Mouse (Mus musculus): ENCODE measurements around the gene Bcap31. TPM values are rescaled to one million over a fixed set of nuclear protein-coding genes. Genes with fewer than 3 reads are reported as not detected.

The Bcap31 gene
- total RNA-seq, 2 experiments from 2014 or later: 233 to 236 TPM

DNA sequence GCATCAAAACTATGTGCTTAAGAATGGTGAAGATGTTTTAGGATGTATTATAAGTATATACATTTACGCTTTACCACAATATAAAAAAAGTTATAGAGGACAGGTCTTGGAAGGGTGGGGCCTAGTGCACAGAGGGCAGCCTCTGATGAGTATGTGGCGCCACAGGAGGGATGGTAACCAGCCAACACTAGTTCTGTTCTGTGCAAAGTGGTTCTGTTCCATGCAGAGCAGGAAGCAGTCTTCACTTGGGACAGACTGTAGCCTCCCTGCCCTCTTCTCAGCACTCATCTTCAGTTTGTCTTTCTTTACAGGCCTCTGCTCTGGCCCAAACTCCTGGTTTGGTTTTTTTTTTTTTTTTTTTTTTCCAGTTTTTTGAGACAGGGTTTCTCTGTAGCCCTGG, 31.8 kb downstream of the Bcap31 start:
- DNase-seq: no peak

DNA sequence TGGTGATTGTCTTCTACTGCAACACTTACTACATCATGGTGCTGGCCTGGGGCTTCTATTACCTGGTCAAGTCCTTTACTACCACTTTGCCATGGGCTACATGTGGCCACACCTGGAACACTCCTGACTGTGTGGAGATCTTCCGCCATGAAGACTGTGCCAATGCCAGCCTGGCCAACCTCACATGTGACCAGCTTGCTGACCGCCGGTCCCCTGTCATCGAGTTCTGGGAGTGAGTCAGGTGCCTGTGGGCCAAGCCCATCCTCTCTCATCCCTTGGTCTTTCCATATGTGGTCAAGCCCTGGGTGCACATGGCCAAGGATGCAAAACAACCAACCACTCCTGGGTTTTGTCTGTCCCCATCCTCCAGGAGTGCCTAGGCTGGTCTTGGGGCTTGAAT, 39.3 kb downstream of the Bcap31 start:
- DNase-seq: no peak

DNA sequence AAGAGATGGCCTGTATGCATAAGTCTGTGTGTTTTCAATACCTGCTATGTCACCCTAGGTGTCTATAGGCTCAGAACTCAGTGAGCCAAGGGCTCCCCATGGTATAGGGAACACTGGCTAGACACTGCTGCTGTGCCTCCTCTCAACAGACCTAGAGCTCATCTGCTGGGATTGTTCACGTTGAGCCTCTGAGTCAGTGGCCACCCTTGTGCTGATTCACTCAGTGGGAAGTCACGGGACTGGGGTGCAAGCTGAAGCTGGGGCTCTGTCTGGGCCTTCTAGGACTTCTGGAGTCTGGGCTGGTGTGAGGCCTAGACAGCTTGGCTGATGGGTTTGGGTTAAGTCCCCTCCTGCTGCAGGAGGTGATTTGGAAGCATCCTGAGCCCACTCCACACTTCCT, 40.7 kb downstream of the Bcap31 start:
- no peak for DNase-seq

DNA sequence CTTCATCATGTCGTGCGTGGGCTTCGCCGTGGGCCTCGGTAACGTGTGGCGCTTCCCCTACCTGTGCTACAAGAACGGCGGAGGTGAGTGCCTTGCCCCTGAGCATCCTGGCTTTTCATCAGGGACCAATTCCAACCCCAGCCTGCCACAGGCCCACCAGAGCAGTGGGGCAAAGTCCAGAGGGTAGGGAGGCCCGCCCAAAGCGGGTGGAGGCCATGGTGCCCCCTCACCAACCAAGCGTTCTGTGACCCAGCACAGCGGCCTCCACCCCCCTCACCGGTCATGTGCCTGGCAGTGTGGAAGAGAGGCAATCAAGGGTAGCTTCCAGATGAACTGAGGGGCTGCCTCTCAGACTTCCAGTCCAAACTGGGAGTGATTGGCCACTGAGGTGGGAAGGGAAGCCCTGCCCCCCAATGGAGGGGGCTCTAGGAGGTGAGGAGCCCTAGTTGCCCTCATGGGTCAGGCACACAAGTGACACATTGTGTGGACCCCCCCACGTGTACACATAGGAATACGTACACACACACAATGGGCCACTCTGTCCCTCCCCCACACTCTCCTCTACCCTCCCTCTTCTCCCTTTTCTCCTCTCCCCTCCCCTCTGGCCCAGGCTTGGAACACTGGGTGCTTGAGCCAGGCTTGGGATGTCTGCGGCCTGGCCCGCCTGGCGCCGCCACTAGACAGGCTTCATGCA, 41.9 kb downstream of the Bcap31 start:
- DNase-seq: peak; percentile 20

DNA sequence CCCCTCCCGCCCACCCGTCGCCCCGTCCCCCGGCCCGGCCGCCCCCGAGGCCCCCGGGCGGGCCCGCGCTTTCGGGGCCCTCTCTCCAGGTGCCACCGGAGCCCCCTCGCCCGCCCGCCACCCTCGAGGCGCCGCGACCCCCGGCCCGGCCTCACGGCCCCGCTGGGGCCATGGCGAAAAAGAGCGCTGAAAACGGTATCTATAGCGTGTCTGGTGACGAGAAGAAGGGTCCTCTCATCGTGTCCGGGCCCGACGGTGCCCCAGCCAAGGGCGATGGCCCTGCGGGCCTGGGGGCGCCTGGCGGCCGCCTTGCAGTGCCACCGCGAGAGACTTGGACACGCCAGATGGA, 42.4 kb downstream of the Bcap31 start:
- no peak for DNase-seq

DNA sequence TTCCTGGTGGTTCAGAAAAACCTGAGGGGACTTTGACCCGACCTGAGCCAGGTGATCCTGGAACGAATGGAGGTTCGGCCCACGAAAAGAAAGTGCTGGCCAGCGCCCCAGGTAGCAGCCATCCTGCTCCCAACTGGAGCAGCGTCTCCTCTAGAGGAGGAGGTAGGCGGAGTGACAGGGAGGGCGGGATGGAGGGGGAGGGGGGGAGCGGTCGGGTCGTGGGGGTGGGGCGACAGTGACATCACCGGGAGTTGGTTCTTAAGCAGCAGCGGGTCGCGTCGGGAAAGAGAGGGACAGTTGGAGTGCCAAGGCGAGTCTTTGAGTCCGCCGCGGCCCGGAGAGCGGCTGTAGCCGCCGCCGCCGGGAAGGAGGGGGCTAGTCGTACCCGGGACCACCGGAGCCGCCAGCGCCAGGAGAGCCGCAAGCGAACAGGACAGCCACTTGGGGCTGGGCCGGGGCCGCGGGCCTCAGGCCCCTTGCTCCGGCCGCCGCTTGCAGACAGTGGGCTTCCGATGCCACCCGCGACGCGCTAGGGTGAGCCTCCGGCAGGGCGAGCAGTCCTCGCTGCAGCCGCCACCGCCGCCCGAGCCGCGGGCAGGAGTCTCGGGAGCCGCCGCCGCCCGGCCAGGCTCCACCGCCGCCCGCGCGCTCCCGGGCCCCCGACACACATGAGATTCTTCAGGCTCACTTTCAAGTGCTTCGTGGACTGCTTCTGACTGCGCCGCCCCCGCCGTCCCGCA, 42.9 kb downstream of the Bcap31 start, which contains the start of gene Slc6a8:
TSS of gene Slc6a8 (plus strand) at position 272 of the 740 bp plus-strand sequence.
- DNase-seq: peak; percentile 84

DNA sequence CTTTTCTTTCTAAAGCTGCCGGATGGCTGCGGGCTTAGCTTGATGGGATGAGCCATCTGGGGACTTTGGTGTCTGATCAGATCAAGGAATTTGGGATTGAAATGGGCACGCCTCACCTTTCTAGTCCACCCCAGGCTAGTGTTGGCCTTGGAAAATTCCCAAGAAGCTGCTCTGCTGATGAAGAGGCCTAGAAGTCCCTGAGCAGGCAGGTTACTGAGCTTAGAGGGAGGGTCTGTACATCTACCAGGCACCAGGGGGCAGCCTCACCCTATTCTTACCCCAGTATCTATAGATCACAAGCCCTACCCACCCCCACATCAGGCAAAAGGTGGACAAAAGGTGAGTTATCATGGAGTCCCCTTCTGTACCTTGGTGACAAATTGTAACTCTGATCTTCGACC, 43.9 kb downstream of the Bcap31 start:
- peak; percentile 59 for DNase-seq

DNA sequence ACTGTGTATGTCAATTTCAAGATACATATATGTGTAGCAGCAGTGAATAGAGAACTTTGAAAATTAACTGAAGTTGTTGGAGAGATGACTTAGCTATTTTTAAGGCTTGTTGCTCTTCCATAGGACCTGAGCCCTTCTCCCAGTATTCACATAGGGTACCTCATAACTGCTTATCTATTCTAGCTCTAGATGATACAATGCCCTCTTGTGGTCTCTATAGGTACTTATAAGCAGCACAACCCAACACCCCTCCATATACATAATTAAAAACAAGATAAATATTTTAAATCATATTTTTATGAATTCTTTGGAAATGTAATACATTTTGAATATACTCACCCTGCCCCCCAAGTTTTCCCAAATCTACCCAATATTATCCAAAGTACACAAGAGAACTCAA, 52.8 kb downstream of the Bcap31 start:
- no peak for DNase-seq

DNA sequence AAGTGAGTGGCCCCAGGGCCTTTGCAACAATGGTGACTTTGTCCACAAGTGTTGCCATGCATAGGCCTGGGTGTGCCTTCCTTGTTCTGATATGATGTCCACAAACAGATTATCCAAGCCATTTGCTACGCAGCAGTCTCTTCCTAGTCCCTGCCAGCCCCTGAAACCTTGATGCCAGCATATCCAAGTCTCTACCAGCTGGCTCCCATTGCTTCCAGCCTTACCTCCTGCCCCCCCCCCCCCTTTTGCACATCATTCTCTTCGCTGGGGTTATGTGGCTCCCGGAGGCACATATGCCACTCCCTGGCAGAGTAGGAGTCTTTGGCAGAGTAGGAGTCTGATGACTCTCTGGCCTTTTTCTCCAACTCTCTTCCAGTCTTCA, 55.7 kb downstream of the Bcap31 start:
- DNase-seq: no peak

DNA sequence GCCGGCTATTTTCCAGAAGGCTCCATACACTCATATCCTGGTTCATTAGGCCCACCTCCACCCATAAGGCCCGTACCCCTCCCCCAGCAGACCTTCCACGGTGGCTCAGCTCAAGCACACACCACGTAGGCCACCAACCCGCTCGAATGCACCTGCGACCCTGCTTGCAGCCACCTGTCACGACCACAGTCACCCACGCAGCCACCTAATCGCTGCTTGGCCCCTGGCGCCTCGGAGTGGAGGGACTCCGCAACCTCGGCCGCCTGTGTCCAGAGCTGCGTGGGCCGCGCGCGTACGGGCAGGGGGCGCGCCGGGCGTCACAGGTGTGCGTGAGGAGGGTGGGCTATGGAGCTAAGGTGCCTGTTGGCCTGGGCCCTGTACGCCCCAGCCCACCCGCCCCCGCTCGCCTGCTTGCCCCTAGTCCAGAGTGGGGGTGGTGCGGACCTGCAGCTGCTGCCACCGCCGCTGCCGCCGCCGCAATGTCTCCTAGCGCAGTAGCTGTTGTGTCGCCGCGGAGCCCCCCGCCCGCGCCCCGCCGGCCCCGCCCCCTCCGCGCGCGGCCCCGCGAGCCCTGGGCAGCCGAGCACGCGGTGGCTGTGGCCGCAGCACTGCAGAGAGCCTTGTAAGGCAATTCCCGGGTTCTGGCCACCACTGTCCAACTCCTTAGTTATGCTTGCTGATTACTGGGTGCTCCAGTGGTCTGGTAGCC, 56.2 kb downstream of the Bcap31 start, which contains the start of gene Pnck:
TSS of gene Pnck (minus strand) at position 543 of the 709 bp plus-strand sequence.
- DNase-seq: peak; percentile 33

DNA sequence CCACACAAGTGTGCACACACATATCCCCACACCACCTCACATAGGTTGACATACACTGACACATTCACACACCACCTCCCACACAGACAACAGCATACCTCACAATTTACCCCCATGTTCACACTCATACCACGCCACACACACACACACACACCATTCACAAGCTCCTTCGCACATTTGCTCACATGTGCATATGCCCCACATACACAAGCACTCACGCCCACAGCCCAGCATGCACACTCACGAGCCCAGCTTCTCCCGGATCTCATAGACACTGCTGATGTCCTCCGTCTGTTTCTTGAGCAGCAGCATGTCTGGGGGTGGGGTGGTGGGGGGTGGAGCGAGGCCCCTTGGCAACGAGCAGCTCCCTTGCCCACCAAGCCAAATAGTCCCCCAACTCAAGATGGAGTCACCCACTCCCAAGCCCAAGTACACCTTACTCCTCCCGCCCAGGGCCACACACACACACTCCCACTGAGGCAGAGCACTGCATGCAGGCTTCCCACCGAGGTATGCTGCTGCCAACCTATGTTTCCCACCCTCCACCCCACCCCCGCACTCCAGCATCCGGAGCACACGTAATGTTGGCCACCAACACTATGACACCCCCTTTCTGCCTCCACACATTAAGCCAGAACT, 56.9 kb downstream of the Bcap31 start:
- DNase-seq: no peak

DNA sequence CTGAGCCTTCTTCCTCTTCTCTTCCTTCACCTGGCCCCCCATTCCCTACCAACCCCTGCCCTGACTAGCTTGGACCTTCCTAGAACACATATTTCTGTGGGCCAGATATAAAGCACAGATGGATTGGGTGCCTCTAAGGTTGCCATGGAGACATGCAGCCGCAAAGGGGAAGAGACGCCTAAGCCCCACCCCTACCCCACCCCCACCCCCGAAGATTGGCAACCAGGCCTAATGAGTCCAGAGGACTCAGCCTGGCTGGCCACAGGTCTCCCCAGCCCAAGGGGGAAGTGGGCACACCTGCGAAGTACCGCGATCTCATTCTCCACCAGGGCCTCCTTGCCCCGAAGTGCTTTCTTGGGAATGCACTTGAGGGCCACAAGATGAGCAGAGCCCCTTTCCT, 57.6 kb downstream of the Bcap31 start:
- no peak for DNase-seq

DNA sequence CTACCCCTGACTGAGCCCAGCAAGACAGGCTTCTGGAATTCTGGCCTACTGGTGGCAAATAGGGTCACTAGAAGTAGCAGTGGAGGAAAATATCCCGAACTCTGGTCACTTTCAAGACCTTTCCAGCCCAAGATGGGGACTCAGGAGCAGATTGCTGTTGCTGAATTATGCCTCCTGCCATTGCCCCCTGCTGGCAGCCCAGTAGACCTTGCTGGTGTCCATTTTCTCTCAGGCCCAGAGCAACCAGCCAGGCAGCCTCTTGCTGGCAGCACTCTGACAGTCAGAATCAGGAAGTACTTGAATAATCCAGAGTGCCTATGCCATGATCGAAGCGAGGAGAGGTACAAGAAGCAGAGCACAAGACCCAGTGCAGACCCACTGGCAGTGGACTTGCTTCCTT, 60.4 kb downstream of the Bcap31 start:
- DNase-seq: peak; percentile 49

DNA sequence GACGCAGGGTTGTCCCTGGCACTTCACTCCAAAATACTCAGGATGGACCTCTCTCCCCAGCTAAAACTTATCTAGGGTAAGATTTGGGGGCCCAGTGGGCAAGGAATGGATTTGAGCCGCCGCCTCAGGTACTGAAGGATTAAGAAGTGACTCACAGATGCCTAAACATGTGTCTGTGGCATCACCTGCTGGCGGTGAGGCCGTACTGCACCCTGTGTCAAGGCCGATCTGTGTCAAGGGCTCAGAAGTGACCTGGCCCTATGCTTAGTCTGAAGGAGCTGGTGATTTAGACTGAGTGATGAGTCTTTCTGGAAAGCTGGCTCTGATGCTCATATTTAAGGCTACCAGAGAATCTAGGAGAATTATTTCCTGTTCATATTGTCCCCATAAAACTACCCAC, 61.8 kb downstream of the Bcap31 start:
- peak; percentile 79 for DNase-seq

DNA sequence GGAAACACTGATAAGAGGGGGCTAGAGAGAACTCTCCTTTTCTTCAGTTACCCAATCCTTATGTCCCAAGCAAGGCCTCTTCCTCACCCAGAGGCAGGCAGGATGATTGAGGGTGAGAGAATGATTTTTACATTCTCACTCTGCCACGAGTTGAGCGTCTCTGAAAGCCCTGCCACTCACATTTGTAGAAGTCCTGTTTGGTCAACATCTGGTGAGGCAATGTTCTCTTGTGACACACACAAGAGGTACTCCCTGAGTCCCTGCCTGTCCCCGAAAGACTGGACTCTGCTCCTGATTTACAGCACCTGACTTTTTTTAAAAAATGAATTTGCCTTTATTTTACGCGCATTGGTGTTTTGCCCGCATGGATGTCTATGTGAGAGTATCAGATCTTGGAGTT, 62.6 kb downstream of the Bcap31 start:
- DNase-seq: no peak

DNA sequence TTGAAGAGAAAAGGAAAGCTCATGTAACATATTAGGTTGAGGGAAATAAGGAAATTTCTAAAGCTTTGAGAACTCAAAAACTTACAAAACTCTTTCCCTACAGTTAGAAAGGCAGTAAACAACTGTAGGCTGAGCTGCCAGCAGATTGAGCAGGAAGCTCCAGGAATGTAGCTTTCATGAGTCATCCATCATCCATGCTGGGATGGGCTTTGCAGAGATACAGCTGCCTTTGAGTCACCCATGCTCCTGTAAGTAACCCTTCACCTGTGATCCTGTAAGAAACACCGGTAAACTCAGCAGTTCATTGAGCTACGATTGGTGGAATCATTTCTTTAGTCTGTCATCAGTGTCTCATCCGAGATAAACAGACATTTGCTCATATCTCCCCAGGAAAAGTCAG, 65.1 kb downstream of the Bcap31 start:
- DNase-seq: no peak

DNA sequence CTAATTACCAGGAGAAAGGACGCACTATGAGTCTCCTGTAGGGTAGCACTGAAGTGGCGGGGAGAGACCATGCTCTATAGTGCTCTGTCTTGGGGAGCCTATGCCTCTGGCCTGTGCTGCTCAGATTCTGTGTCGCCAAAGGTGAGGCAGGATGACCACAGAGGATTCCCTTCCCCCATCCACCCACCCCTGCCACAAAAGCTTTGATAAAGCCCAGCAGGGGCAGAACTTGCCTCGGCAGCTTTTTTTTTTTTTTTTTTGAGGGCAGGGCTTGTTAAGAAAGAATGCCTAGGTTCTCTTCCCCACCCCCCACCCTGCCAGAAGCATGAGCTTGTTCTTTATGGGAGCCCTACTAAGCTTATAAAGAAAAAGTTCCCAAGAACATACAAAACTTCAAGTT, 70.9 kb downstream of the Bcap31 start:
- DNase-seq: no peak

DNA sequence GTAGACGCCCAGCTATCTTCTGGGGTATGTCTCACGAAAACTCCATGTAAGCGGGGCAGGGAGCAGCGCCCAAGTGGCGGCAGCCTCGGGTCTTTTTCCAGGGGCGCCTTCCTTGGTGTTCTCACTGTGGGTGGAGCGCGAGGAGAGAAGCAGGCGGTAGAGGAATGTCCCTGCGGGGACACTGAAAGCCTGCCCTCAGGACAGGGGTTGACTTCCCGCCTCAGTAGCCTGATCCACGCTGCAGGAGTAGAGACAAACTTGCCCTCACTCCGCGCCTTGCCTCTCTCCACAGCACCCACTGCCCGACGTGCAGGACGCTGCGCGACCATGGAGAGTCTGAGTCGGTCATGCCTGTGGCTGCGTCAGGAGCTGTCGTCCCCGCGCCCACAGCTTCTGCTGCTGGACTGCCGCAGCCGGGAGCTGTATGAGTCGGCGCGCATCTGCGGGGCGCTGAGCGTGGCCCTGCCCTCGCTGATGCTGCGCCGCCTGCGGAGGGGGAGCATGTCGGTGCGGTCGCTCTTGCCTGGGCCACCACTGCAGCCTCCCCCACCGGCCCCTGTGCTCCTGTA, 76.0 kb downstream of the Bcap31 start:
- no peak for DNase-seq

DNA sequence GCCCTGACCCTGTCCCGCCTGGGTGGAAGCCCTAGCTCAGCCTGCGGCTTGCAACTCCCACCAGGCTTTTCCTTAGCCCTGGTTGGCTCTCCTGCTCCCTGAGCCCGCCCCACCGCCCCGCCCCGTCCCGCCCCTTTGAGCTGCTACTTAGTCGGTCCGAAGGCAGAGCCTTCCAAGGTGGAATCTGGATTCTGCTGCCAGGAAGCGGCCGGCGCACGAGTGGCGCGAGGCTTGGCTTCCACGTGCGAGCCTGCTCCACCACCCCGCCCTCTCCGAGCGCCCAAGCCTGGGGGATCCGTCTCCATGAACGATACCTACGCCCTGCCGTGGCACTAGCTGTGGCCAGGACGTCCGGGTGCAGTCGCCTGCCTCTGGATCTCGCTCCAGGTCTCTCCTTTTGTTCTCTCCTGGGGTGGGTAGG, 76.7 kb downstream of the Bcap31 start, which contains the start of gene Dusp9:
TSS of gene Dusp9 (plus strand) at position 165 of the 421 bp plus-strand sequence.
- peak; percentile 60 for DNase-seq

DNA sequence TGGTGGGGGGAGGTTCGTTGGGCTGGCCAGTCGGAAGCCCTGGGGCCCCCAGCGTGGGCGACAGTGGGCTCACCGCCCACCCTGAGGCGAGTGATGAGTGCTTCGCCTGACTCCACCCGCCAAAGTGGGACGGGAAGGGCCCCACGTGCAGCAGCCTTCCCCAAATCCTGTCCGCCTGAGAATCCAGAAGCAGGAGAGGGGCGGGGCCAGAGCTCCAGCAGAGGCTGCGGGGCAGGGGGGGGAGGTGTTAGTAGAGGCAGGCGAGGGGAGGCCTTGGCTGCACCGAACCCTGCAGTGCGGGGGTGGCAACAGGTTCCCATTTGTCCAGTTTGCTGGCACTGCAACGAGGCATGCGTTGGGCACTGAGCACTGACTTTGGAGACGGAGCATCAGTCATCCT, 78.6 kb downstream of the Bcap31 start:
- no peak for DNase-seq

Measured in adrenal gland, postnatal 10 days (tissue).